Mouse (Mus musculus): Measurements from ENCODE around the gene Mgat4d.
"Not testable (repeated sequence)": the region's sequence is repeated elsewhere in the genome, so short reads cannot be mapped to it uniquely, and the experiment has no call there.

Mgat4d gene

DNA sequence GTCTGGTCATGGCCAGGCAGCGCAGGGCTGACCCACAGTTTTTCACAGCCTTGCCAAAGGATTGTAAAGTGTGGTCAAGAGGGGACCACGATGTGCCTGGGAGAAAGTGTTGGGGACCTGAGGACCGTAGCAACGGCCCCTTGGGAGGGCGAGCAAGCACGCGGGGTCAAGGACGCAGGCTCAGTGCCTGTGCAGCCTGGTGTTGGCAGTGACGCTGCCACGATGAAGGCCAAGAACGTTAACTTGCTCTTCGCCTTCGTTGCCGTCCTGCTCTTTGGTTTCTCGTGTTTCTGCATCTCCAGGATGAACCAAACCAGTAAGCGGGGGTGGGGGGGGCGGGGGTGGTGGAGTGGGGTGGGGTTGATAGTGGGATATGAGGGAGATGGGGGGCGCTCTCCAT lies at the start of gene Mgat4d:
TSS of gene Mgat4d (plus strand) at position 209 of the 400 bp plus-strand sequence.
- DNase-seq (ENCODE audit: low spot score), result no peak

DNA sequence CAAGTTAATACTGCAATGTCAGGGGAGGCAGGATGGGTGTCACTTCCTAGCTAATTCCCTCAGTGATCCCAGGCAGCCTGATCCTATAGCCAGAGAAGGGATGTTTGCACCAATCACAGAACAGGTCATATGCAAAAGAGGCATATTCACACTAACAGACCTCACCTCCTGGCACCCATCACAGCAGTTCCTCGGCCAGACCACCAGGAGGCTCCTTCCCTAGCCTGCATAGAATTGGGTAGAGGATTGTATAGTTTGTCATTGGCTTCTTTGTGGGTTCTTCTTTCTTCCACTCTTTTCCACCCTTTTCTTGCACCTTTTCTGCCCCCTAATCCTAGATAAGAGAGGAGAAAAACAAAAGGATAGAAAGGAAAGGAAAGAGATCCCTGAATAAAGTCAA lies 48.1 kb upstream of the Mgat4d start:
- DNase-seq (ENCODE audit: low spot score), result no peak

DNA sequence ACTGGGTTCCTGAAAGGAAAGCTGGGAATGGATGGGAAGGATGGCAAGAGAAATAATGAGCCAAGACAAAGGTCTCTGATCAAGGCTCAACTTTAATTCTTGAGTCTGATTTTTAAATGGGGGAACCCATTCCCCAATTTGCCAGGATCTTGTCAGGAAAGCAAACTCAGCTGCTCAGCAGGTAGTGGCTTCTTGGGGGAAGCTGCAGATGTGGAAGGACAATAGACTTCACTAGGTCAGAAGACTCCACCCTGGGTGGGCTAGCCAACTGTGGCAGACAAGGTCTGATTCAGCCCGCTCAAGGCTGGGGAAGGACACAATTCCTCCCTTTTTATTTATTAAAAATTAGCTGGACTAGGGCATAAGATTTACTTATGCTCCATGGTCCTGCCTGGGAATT lies 43.3 kb upstream of the Mgat4d start:
- DNase-seq (ENCODE audit: low spot score), result no peak

DNA sequence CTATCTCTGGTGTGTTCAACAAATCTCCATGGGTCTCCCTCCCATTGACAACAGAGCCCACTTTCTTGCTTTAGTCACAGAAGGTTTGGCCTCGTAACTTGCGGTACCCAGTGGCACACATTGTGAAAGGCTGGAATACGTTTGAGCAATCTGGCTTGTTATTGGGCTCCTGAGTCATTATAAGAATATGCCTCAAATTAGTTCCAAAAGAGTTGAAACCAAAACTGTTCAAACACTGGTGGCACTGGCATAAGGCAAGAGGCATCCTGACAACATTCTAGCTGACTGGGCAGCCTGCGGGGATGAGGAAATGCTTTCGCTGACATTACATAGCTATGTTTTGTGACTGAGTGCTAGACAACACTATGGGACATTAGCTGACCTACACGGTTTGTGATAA lies 38.4 kb upstream of the Mgat4d start:
- DNase-seq (ENCODE audit: low spot score), result no peak

DNA sequence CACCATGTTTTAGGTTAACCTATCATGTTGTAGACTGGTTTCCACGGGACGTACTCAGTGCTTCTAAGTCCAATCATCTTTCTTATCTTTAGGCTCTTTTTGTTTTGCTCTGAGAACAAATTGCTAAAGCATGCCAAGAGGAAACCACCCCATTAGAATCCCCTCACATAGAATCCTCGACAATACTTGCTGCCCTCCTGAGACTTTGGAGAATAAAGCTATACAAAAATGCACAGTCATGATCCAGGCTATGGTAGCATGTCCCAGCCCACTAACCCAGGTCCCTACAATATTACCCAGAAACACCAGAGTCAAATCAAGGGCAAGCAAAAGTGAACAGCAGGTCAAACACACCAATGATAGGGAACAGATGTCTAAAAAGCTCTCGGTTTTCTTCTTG lies 33.2 kb upstream of the Mgat4d start:
- not testable (repeated sequence) for DNase-seq (ENCODE audit: low spot score)

DNA sequence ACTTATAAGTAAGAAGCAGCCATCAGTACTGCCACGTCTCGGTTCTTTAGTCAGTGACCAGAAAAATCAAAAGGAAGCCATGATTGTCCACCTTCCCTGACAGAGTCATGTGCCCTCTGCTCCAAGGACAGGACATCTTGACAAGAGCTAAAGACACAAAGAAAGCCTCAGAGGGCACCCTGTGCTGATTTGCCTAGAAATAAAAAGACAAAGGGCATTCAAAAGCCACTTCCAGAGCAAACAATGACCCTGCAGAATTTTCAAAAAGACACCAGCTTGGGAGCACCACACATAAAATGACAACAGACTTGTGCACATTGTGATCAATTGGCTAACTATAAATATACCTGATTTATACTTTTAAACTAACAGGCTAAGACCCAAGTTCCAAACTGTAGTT lies 32.6 kb upstream of the Mgat4d start:
- no peak for DNase-seq (ENCODE audit: low spot score)

DNA sequence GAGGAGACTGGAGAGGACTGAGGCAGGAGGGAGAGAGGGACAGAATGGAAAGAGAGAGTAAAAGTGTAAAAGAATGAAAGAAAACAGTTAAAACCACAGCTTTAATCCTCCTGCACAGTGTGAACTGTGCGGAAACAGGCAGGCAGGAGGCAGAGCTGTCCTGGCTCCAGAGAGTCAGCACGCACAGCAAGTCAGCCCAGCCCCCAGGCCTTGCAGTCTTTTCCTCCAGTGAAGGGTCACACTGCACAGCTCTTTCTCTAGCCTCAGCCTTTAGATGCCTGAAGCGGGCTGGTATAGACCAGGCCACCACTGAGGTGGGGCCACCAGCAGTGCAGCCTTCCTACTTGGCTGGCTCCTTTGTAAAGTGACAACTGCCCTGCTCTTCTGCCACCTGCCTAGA lies 27.7 kb upstream of the Mgat4d start:
- DNase-seq (ENCODE audit: low spot score), result no peak

DNA sequence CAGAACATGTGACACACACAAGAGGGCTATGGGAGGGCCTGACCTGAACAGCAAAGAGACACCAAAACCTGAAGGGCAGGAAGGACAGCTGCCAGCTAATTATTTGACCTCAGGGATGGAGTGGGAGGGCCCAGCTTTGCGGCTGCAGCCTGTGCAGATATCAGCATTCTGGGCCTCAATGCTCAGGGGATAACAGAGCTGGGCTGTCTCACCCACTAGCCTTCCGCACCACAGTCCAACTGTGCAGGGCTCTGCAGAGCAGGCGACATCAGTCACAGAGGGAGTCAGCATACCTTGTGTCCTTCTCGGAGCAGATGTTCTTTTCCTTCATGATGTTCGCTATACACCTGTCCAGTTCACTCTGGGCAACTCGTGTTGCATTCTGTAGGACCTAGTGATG lies 25.9 kb upstream of the Mgat4d start:
- no peak for DNase-seq (ENCODE audit: low spot score)

DNA sequence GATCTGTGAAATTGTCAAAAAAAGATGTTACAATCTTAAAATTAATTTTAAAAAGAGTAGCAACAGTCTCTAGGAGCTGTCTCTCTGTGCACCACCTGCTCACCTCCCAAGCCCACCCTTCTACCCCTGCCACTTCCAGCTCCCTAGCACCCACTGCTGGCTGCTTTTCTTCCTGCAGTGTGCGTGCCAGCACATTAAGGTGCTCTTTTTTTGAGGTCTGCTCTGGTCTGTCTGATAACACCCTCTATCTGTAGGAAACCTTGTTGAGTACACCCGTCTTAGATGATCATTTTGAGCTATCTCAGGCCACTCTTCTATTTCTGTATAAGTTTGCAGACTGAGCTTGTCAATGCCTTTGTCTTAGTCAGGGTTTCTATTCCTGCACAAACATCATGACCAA lies 25.2 kb upstream of the Mgat4d start:
- no peak for DNase-seq (ENCODE audit: low spot score)

DNA sequence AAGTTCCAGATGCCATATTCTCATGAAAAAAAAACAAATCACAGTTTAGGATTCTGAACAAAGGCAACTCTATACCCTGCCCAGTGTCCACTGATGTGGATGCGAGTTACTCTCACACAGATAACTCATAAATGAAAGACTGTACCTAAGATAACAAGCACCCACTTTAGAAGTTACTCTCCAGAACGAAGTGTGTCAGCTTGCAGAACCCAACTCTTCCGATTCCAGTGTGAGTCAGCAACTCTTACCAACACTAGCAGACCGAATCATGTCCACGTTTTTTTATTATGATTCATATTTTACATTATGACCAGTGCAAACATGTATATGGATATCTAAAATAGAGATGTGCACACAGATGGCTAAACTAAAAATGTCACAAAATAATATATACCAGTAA lies 20.4 kb upstream of the Mgat4d start:
- DNase-seq (ENCODE audit: low spot score), result no peak

DNA sequence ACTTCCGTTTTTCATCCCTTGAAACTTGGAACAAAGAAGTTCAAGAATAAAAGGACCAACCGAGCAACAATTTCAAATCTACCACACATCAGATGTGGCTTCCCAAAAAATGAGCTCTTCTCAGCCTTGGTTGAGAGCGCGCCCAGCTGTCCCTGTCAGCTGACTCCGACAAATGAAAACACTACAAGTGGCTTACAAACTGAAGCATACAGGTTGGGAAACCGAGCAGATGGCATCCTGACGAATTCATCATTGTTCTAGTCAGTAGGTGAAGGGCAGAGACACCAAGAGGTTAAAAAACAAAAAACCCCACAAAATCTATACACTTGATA lies 16.7 kb upstream of the Mgat4d start:
- DNase-seq (ENCODE audit: low spot score), result no peak

DNA sequence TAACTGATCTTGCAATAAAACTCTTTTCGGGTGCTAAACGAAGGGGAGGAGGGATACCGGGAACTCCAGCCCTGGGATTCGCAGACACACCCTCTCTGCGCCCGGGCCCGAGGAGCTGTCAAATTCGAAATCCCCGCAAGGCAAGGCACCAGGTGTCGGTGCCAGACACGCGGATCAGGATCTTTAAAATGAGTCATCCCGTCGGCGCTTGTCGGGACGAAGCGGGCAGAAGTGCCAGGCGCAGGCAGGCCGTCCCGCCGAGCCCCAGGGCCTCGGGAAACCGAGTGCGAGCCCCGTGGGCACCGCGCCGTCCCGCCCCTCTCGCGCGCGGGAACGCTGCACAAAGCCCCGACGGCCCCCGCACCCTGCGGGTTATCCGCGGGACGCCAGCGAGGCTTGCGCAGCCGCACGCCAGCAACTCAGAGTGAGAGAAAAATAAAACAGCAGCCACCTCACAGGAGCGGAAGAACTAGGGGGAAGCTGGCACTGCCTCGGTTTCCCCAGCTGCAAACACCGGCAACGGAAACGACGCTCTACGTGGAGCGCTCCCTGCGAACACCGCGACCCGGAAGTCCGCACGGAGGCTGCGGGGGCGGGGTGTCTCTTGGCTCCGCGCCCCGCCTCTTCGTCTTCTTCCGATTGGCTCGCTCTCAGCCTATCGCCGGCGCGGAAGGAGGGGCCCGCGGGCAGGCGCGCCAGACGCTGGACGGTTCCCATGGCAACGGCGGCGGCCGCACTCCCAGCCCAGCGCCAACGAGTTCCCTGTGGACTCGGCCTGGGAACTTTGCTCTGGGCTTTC lies 16.2 kb upstream of the Mgat4d start, which contains the start of gene Elmod2:
TSS of gene Elmod2 (minus strand) at position 588 of the 799 bp plus-strand sequence.
- peak; percentile 93 for DNase-seq (ENCODE audit: low spot score)

DNA sequence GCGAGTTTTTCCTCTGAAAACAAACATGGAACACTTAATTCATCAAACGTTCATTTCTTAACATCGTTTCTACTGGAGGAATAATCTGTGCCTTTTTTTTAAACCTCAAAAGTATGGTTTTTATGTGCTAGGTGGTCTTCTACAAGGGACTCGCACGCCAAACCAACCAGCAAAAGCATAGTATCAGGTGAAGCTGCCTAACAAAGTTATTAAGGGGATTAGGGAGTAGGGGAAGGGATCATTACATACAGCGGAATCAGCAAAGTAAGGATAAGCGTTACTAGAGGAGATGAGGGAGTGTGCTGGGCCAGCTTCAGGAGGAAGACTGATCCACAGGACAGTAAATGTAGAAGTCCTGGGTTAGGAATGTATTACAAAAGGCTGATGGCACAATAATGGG lies 15.4 kb upstream of the Mgat4d start:
- DNase-seq (ENCODE audit: low spot score), result no peak

DNA sequence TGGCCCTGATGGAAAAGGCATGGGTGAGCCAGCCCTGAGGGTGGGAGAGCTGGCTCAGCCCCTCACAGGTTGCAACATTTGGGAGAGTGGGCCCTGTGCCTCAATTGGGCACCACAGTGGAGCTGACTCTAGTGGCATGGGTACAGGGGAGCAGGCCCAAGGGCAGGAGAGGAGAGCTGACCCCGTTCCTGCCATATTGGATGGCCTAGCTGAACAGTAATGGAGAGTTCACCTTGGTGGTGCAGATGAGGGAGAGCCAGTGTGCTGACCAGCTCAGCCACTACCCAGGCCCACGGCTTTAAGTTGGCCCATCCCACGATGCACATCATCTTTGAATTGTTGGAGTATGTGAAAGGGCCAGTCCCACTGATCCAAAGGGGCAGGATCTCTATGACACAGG lies 6.2 kb upstream of the Mgat4d start:
- DNase-seq (ENCODE audit: low spot score), result no peak

DNA sequence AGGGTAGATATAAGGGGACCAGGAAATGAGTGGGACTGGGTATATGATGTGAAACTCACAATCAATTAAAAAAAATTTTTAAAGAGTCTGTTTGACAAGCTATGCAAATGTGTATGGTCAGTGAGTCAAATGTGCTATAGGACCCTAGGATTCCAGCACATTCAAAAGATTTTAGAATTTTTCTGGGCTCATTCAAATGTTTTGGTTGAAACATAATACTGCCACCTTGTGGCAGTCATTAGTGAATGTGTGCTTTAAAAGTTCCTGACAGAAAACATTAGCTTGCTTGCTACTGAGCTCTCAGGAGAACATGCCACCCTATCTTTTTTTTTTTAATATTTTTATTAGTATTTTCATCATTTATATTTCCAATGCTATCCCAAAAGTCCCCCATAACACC lies 5.6 kb upstream of the Mgat4d start:
- DNase-seq (ENCODE audit: low spot score), result no peak

DNA sequence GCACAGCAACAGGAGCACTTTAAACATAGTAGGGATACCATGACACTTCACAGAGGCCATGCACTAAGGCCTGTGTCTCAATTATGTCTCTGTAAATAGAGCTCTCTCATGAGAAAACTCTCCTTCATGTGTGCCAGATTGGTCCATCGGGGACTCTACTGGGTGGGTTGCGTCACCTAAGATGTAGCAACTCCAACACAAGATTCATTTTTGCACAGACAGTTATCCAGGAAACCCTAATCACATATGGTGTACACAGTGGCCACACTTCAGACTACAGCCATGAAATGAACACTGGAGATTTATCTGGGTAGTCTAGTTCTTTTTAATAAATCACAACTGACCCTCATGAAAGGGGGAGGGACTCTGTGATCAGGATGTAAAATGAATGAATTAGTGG lies 3.0 kb downstream of the Mgat4d start:
- no peak for DNase-seq (ENCODE audit: low spot score)

DNA sequence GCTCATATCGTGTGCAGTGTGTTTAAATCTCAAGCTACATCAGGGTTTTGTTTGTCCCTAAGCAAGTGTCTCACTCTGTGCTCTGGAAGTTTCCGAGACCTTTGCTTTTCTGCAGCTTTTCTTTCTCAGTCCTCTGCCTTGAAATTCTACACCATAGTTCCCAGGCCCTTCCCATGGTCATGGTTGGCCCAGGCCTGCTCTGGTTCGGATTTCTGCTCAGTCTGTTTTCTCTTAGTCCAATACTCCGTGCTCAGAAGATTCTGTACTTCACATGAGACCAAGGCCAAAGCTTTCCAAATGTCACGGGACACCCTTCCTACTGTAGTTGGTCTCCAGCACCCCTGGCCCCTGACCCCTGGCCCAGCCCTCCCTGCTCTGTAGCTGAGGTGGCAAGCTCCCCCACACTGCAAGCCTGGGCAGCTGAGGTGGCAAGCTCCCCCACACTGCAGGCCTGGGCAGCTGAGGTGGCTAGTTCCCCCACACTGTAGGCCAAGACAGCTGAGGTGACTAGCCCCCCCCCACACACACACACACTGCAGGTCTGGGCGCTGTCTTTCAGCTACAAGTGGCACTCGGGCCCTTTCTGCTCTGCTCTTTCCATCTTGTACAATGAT lies 15.0 kb downstream of the Mgat4d start:
- no peak for DNase-seq (ENCODE audit: low spot score)

DNA sequence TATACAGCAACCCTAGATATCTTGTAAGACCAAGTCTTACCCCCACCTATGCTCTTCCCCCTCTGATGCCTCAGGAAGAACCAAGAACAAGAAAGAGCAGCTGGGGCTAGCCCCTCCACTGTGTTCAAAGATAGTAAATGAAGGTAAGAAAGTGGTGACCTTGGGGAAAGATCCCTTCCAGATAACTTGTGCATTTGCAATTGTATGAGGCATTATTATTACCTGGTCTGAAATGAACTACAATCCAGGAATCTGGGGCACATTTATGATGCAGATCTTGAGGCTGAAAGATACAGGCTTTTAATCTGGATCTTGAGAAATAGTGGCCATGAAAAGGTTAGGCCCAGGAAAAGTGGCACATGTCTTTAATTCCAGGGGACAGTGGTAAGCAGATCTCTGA lies 29.0 kb downstream of the Mgat4d start:
- DNase-seq (ENCODE audit: low spot score), result no peak

DNA sequence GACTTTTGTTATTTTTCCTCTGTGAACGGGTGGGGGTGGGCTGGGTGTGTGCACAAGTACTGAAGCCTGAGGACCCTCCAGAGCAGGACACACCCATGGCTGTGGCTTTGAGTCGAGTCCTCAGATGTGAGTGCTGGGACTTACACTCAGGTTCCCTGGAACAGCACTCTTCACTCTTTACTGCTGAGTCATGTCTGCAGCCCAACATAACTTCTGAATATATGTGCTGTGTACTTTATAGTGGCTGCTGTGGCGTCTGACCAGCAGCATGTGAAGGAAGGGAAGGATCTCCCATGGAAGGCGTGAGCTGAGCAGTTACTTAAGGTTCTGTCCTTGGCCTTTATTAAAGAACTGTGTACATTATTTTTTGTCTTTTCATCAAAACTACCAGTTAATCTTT lies 31.9 kb downstream of the Mgat4d start:
- DNase-seq (ENCODE audit: low spot score), result no peak

DNA sequence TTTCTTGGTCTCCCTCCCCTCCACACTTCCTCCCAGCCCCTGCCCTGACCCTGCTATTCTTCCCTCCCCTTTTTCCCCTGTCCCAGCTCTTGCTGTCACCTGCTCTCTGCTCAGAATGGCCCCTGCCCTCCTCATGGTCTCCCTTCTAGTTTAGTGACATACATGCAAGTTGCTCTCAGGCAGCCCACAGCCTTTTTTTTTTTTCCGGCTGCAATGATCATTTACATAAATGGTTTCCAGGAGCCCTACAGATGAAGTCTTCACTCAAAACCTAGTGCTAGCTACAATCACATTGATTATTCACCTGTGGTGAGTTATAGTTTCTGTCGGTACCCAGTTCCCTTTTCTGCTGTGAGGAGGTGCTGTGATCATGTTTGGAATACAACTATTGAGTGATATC lies 32.7 kb downstream of the Mgat4d start:
- no peak for DNase-seq (ENCODE audit: low spot score)

DNA sequence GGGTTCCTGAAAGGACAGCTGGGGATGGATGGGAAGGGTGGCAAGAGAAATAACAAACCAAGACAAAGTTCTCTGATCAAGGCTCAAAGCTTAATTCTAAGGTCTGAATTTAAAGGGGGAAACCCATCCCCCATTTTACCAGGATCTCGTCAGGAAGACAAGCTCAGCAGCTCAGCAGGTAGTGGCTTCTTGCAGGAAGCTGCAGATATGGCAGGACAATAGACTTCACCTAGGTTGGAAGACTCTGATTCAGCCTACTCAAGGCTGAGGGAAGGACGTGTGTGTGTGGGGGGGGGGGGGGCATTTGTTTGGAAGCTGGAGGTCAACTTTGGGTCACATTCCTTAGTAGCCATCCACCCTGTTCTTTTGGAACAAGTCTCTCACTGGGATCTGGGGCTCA lies 34.6 kb downstream of the Mgat4d start:
- no peak for DNase-seq (ENCODE audit: low spot score)

DNA sequence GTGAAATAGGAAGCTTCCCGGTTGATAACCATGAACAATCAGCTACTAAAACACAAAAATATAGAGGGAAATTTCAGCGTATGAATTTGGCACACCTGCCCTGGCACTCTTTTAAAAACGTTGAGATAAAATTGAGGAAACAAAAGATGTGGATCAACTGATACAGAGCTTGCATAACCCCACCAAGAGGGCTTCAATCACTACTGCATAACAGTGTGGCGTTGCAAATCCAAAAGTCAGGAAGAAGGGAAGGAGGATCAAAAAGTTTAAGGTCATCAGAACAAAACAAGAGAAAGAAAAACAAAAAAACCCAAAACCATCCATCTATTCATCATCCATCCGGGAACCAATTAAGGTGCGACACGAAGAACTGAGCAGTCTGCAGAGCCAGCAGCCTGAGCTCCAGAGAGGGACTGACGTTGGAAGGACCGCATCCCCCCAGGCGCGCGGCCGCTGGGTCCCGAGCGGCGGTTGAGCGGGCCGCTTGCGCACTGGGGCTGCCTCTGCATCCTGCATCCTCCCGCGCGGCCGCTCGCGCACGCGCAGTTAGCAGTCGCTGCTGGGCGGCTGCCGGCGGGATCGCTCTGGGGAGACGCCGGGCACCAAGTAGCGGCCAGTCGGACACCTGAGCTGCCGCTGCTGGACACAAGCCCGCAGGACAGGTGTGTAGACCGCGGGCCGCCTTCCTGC lies 41.2 kb downstream of the Mgat4d start, which contains the start of gene Clgn:
TSS of gene Clgn (plus strand) at position 552 of the 690 bp plus-strand sequence.
- DNase-seq (ENCODE audit: low spot score), result peak; percentile 24

DNA sequence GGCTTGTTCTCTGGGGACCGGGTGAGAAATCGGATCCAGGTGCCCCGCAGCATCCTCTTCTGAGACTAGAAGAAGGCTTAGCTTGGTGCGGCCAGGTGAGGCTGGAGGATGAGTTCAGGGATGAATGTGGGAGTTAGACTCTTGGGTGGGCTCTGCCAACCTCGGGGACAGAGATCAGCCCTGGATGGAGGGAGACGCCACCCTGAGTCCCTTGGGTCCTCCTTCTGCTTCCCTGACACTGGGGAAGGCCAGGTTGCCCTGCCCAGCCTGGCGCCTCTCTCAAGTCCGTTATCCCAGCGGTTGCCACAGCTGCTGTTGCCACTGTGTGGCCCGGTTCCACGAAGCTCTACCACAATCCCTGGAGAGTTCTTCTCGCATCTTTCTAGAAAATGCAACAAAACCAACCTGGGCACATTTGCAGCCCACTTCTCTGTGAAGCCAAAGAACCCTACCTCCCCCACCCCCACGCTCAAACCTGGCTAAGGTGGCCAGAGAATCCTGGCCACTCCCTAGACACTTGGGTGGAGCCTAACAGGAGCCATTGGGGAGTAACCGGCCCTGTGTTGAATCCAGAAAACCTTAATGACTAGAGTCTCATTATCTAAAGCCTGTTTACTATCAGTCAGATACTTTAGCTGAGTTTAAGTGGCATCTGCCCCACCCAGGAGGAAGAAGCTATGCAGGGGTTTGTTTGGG lies 41.9 kb downstream of the Mgat4d start:
- DNase-seq (ENCODE audit: low spot score), result no peak

Data from ovary, postnatal 10 days (tissue).